Mouse (Mus musculus) ES-Bruce4 (cell line): ENCODE results near the gene Cda.

Source experiments
- CTCF ChIP-seq: IDR thresholded peaks from one replicate; pipeline ENCODE4 v1.8.1; 2011; ENCODE audit warnings: low read depth, low read length
- POLR2A ChIP-seq: IDR thresholded peaks from one replicate; pipeline ENCODE4 v1.8.1; 2011; ENCODE audit warnings: low read length; ENCODE audit not compliant: insufficient read depth

GRCm38 (mm10) chr4:138336876-138337275 lies 30.9 kb downstream of the Cda start:
- TF ChIP-seq CTCF (no peak), POLR2A (no peak)
